Mouse (Mus musculus): ENCODE measurements around the gene Abca8b.
"Not testable (repeated sequence)": the region's sequence is repeated elsewhere in the genome, so short reads cannot be mapped to it uniquely, and the experiment has no call there.

The Abca8b gene

DNA sequence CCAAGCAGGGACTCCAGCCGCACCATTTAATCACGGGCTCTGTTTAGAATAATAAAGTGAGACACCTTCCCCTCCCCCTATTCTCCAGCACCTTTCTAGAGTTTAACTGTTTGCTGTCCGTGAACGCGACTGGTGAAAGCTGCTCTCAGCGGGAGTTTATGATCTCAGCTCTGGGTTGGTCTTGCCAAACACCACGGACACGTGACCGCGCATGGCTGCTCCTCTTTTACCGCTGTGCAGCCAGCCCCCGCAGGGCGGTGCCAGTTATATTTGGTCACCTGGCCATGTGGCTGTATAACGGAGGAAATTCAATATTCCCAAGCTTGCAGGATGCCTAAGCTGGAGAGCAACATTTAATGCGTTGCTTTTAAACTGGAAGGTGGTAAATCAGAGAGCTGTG, at the start of gene Abca8b:
Abca8b (minus strand) TSS at position 222 of the 400 bp plus-strand sequence.
- peak; percentile 61 for DNase-seq

GRCm38 (mm10) chr11:110037795-110038194, 42.1 kb upstream of the Abca8b start:
- no peak for DNase-seq

DNA sequence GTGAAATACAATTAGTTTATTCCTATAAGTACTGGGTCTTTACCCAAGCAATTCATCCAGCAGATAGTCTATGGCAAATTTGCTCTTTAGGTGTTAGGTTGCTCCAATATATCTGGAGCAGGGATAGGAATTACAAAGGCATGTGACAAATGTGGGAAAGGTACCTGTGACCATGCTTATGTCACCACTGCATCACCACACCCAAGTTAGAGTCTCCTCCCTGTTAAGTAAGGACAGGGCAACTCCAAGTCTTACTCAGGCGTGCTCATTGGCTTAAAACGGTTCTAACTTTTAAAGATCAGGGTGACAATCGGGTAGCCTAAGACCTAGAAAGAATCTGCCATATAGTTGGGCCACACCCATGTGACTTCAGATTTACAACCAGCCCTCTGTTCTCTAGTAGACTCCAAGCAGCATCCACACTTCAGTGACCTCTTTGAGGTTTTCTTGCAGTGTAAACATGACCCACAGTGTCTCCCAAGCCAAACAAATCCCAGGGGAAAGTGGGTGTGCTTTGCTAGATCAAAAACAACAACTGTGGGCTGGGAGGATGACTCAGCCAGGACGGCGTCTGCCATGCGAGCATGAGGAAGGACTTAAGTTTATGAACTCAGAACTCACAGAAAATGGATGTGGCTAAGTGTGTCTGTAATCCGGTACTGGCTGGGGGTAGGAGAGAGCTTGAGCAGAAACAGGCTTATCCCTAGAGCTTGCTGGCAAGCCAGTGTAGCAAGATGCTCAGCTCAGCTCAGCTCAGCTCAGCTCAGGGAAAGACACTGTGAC, 33.5 kb upstream of the Abca8b start:
- DNase-seq, result peak; percentile 5

DNA sequence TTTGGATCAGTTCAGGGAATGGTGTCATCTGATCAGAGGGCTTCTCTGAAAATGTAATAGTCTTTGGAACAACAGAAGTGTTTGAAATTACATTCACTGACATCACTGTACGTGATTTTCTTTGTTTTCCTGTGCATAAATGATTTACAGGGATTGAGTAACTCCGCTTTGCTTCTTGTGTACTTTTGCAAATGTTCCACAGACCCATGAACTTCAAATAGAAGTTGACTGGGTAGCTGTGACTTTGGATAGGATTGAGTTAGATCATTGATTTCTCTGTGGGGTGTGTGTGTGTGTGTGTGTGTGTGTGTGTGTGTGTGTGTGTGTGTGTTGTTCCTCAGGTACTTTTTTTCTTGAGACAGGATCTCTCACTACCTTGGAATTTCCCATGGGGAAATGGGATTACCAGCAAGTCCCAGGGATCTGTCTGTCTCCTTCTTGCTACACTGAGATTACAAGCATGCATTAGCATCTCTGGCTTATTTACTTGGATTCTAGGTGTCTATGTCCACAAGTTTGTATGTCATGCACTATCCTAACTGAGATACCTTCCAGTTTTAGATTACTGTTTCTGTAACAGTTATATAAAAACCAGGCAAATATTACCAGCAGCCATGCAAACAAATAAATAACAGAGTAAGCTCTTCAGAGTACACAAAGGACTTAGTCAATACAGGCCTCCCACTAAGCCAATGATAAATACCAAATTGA, 15.3 kb upstream of the Abca8b start:
- no peak for DNase-seq

- peak; percentile 21 for DNase-seq
Observed at GRCm38 (mm10) chr11:109995013-109995412, 632 bp downstream of the Abca8b start.

DNA sequence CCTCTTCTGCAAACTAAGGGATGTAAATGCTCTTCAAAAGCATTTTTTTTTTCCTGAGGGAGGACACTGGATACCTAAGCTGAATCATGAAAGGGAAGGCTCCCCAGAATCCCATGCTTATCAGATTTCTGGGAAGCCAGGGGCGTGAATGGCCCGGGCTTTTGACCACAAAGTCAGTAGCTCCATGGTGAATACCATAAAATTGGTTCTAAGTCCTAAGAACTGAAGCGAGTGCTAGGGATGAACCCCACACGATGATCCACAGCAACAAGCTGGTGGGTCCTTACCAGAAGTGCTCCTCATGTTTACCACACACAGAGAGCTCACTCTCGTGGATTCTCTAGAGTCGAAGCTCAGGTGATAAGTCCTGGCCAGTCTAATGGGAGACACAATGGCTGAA, 1.6 kb downstream of the Abca8b start:
- DNase-seq, result no peak

- no peak for DNase-seq
Observed at GRCm38 (mm10) chr11:109991270-109991669, 4.4 kb downstream of the Abca8b start.

- no peak for DNase-seq
Observed at GRCm38 (mm10) chr11:109990256-109990655, 5.4 kb downstream of the Abca8b start.

GRCm38 (mm10) chr11:109988164-109988563, 7.5 kb downstream of the Abca8b start:
- DNase-seq, result no peak

- DNase-seq, result not testable (repeated sequence)
Observed at GRCm38 (mm10) chr11:109987460-109988072, 8.1 kb downstream of the Abca8b start.

GRCm38 (mm10) chr11:109981872-109982271, 13.8 kb downstream of the Abca8b start:
- no peak for DNase-seq

- no peak for DNase-seq
Observed at GRCm38 (mm10) chr11:109970521-109970920, 25.1 kb downstream of the Abca8b start.

GRCm38 (mm10) chr11:109961495-109962492, 33.9 kb downstream of the Abca8b start:
- DNase-seq, result no peak

DNA sequence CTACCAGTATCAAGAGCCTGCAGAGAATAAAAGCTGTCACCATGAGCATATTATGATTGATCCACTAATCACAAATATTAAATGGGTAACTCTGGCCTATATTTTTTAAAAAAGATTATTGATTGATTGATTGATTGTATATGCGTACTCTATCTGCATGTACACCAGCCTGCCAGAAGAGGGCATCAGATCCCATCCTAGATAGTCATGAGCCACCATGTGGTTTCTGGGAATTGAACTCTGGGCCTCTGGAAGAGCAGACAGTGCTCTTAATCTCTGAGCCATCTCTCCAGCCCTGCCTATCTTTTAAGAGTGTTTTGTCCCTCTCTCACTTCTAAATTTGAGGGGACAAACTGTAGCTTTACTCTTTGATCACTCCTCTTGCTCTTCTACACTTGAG, 40.5 kb downstream of the Abca8b start:
- DNase-seq, result no peak

GRCm38 (mm10) chr11:109936915-109937314, 58.7 kb downstream of the Abca8b start:
- no peak for DNase-seq

DNA sequence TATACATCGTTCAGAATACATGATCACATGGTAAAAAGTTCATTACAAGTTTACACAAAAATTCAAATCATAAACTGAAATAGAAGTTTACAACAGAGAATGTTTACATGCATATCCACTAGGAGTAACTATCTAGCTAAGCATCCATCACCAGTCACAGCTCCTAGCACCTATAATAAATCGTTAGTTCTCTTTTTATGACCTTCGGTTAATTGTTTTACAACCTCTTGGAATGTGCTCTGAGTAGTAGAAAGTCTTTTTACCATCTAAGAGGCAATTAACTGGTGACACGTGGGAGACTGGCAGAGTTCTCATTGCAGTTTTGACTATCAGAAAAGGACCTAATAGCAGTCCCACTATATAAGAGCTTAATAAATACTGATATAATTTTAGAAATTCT, 62.4 kb downstream of the Abca8b start:
- DNase-seq, result not testable (repeated sequence)

- DNase-seq, result no peak
Observed at GRCm38 (mm10) chr11:109928489-109928888, 67.2 kb downstream of the Abca8b start.

DNA sequence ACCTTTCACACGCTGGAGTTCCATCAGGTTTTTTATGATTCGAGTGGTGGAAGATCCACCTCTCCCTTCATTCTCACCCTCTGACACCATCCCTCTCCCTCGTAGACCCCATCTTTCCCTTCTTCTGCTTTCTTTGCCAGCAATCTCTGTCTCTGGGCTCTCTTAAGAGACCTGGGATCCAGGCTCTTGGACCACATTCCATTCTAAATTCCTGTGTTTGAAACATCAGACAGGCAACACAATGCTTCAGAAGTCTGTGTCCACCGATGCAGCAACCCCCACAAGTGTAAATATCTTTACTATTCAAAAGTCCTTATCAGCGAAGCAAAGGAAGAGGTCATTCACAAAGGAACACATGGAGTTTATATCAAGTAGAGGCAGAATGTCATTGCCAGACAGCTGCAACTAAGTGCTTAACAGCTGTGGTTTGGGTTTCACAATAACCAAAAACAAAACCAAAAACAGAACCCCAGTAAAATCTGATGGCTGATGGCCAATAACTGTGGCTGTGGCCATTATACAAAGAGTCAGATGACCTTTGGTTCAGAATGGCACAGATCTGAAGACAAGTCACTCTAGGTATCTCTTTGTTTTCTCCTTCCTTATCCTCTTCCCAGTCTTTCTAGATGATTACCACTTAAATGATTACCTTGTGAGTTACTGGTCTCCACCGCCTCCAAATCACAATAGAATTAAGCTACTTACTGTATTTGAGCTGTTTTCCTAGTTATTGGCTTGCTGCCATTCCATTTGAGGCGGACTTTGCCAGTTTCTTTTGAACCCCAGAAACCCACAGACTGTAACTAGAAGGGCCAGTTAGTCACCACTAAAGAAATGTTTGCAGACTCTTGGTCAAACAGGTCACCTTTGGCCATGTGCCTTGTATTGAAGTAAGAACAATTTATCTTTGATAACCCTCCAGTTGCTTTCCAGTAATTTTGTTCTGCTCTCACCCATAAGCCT, 68.6 kb downstream of the Abca8b start:
- no peak for DNase-seq

GRCm38 (mm10) chr11:109922236-109922635, 73.4 kb downstream of the Abca8b start:
- no peak for DNase-seq

GRCm38 (mm10) chr11:109919480-109919879, 76.2 kb downstream of the Abca8b start:
- DNase-seq, result no peak

DNA sequence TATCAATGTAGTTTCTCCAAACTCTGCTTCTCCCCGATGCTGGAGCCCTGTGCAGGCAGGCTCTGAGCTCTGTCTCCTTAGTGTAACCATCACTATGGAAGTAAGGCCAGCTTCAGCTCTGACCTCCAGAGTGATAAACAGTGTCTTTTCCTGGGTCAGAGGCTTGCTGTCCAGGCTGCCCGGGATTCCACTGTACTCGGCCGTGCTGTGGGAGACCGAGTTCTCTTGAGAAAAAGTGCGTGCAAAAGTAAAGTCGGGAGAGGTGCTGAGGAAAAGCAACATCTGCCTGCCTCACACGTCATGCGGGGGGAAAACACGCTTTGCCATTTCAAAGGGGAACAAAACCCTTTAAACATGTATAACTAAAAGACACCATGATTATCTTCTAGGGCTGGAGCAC, 79.0 kb downstream of the Abca8b start:
- no peak for DNase-seq

Measured in lung, postnatal 14 days (tissue).